Mouse (Mus musculus) liver, embryonic 15.5 days (tissue): ENCODE results near the gene Mkln1. TPM values are rescaled to one million over a fixed set of nuclear protein-coding genes. Genes with fewer than 3 reads are reported as not detected.
A peak's percentile ranks its signal among the peaks of the same experiment; 100 is the strongest.

Source experiments
- ATAC-seq: fragments of 200-750 bp; cut with Nextera tagmentation; 2 replicates; pipeline ENCODE4 v1.8.0; 2017; ENCODE audit warnings: moderate number of reproducible peaks, mild to moderate bottlenecking, moderate library complexity; ENCODE audit not compliant: insufficient read depth
- H3K27ac ChIP-seq: fragments of 300-500 bp; sonication (generic); replicated peaks from 2 replicates; pipeline ENCODE4 v1.5.1; 2015; ENCODE audit warnings: mild to moderate bottlenecking, inconsistent platforms
- H3K27me3 ChIP-seq: fragments of 300-500 bp; sonication (generic); 2 replicates; pipeline ENCODE4 v1.6.1; 2015; ENCODE audit warnings: mild to moderate bottlenecking, inconsistent platforms
- H3K36me3 ChIP-seq: fragments of 300-500 bp; sonication (generic); replicated peaks from 2 replicates; pipeline ENCODE4 v1.6.1; 2015; ENCODE audit warnings: moderate library complexity, mild to moderate bottlenecking, inconsistent platforms
- H3K4me1 ChIP-seq: fragments of 300-500 bp; sonication (generic); replicated peaks from 2 replicates; pipeline ENCODE4 v1.6.1; 2015; ENCODE audit warnings: inconsistent platforms
- H3K4me2 ChIP-seq: fragments of 300-500 bp; sonication (generic); 2 replicates; pipeline ENCODE4 v1.6.1; 2015; ENCODE audit warnings: moderate library complexity, mild to moderate bottlenecking, inconsistent platforms
- H3K4me3 ChIP-seq: fragments of 300-500 bp; sonication (generic); replicated peaks from 2 replicates; pipeline ENCODE4 v1.5.1; 2015; ENCODE audit warnings: mild to moderate bottlenecking, inconsistent platforms
- H3K9ac ChIP-seq: fragments of 300-500 bp; sonication (generic); 2 replicates; pipeline ENCODE4 v1.6.1; 2015; ENCODE audit warnings: moderate library complexity, mild to moderate bottlenecking, inconsistent platforms
- H3K9me3 ChIP-seq: fragments of 300-500 bp; sonication (generic); replicated peaks from 2 replicates; pipeline ENCODE4 v1.6.1; 2016; ENCODE audit warnings: inconsistent platforms
- WGBS: fragments of 180-500 bp; shearing (Covaris S2); methylation state at CpG from one replicate; pipeline ENCODE4 v1.1.7; 2015; ENCODE audit warnings: mixed read lengths; ENCODE audit not compliant: insufficient replicate concordance; 5-methylcytosine and 5-hydroxymethylcytosine counted together
- polyA plus RNA-seq: library from polyadenylated mRNA; unstranded; fragments of >200 nt; fragmentation: Nextera tagmentation; extraction: Ambion mirVana; gene quantifications from 2 replicates; pipeline ENCODE4 v1.2.1, GENCODE M21; 2015

Gene Mkln1
- polyA plus RNA-seq, 1 experiment from 2014 or later: 133 TPM

DNA sequence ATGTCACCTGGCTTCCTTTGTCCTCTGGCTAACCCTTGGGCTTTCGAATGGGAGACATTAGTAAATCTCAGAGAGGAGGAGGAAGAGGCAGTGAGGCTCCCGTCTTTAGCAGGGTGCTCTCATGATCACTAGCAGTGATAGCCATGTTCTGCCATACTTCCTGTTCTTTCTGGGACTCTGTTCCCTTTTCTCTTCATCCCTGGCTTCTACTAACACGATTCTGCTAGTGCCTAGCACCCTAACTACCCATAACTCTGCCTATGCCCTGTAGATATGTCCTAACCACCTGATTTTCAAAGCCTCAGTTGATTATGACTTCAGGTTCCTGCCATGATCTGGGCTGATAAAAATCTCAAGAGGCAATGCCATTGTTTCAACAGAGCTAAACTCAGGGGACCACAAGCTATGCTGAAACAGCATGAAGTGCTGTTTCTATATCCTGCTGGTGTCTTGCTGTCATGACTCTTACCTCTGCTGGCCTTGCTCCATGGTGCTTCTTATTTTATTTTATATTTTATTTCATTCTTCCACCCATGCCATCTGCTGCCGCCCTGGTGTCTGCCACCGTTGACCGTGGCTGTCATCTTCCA lies 25.4 kb upstream of the Mkln1 start:
- 64% methylated on average over 6 of the region's 6 CpGs for WGBS
- ATAC-seq: no peak
- no peaks in the 10 kb centered on the region for H3K4me1 ChIP-seq
- H3K4me3 ChIP-seq: no peak overlapping the region
- no peak overlapping the region for H3K9ac ChIP-seq
- H3K36me3 ChIP-seq: no peaks in the 10 kb centered on the region
- H3K9me3 ChIP-seq: no peaks in the 10 kb centered on the region
- no peak overlapping the region for H3K4me2 ChIP-seq
- no peaks in the 10 kb centered on the region for H3K27me3 ChIP-seq
- no peak overlapping the region for H3K27ac ChIP-seq

DNA sequence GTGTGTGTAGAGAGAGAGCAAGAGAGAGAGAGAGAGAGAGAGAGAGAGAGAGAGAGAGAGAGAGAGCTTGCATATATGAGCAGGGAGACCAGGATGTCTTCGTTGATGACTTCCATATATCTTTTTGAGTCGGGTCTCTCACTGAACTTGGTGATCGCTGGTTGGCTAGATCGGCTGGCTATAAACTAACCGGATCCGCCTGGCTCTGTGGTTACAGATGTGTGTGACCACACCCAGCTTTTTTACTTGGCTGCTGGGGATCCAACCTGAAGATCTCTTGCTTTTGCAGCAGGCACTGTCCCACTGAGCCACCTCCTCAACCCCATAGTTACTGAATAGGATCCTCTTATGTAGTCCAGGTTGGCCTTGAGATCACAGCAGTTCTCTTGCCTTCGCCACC lies 15.5 kb upstream of the Mkln1 start:
- no peak overlapping the region for H3K9ac ChIP-seq
- no peaks in the 10 kb centered on the region for H3K36me3 ChIP-seq
- no peaks in the 10 kb centered on the region for H3K27me3 ChIP-seq
- no peak overlapping the region for H3K27ac ChIP-seq
- H3K4me3 ChIP-seq: no peak overlapping the region
- no peaks in the 10 kb centered on the region for H3K4me1 ChIP-seq
- WGBS: 40% methylated on average over 7 of the region's 7 CpGs
- H3K4me2 ChIP-seq: no peak overlapping the region
- no peak for ATAC-seq
- H3K9me3 ChIP-seq: no peaks in the 10 kb centered on the region

DNA sequence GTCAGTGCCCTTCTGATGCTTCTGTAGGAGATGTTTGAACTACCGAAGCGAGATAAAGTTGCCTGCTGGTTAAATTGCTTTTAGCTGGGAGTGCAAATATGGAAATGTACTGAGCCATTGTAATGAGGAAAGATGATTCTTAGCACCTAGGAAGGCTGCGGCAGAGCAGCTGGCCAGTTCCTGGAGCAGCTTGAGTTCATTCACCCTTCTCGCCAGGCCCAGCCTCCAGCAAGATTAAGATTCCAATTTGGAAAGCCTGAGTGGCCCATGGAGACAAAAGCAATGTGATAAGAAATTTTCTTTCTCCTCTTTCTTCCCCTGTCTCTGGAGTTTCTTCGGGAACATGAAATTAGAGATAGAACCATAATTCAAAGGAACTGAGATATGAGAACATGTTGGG lies 13.7 kb upstream of the Mkln1 start:
- no peak for ATAC-seq
- Histone ChIP-seq H3K4me2 (no peak overlapping the region), H3K9ac (no peak overlapping the region), H3K4me3 (no peak overlapping the region), H3K4me1 (no peaks in the 10 kb centered on the region), H3K27me3 (no peaks in the 10 kb centered on the region), H3K36me3 (no peaks in the 10 kb centered on the region), H3K27ac (no peak overlapping the region), H3K9me3 (no peaks in the 10 kb centered on the region)
- WGBS: 66% methylated on average over 5 of the region's 5 CpGs

DNA sequence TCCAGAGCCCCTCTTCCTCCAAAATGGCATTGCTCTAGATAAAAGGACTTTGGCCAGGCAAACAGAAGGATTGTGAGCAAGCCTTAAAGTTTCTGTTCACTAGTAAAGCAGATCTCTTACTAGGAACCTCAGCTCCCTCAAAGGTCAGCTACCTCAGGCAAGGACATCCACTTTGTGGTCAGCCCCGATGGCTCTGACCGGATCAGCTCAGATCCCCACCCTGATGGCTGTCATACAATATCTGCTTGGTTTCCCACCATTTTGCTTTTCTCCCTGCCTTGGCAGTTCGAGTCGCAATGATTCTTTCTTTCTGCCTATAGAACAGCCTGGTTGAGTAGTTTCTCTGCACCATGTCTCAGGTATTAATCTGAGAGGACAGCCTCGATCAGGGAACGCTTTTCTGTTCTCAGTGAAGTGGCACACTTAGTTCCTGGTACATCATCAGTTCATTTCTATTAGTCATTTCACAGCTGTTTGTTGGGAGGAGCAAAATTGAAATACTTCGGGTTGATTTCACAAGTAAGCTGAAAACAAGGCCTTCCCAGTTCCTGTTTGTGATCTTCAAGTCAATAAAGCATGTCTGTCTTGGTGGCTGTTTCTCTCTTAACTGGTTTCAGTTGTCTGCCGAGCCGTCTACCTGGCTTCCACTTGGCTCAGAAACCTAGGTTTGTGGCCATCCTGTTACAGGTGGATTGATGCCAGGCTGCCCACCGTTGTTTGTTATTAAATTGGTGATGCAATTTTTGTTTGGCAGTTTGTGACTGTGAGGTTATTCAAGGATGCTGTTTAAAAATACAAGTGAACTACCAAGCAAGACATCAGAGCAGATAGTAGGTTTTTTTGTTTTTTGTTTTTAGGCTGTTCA lies 13.0 kb upstream of the Mkln1 start:
- no peak for ATAC-seq
- Histone ChIP-seq H3K4me3 (no peak overlapping the region), H3K9me3 (no peaks in the 10 kb centered on the region), H3K27ac (no peak overlapping the region), H3K9ac (no peak overlapping the region), H3K36me3 (no peaks in the 10 kb centered on the region), H3K27me3 (no peaks in the 10 kb centered on the region), H3K4me2 (no peak overlapping the region), H3K4me1 (no peaks in the 10 kb centered on the region)
- 73% methylated on average over 10 of the region's 10 CpGs for whole genome bisulfite sequencing

DNA sequence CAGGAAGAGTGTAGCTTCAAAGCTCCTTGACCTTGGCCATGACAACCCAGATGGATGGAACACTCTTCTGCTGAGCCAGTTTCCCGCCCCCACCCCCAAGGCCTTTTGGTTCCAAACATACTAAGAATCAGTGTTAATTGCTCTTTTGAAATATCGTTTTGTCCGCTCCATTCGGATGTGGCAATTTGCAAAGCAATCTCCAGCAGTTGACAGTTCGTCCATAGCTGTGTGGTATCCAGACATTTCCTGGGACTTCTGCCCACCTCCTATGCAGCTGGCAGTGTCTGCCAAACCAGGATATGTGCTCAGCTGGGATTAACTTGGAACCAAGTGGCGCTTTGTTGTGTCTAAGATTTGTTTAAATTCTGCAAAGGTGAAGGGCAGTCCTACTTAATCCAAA lies 8.8 kb upstream of the Mkln1 start:
- ATAC-seq: no peak
- H3K36me3 ChIP-seq: no peaks in the 10 kb centered on the region
- H3K9me3 ChIP-seq: no peaks in the 10 kb centered on the region
- H3K4me3 ChIP-seq: no peak overlapping the region
- WGBS: 75% methylated on average over 6 of the region's 6 CpGs
- H3K4me2 ChIP-seq: no peak overlapping the region
- no peaks in the 10 kb centered on the region for H3K4me1 ChIP-seq
- no peak overlapping the region for H3K27ac ChIP-seq
- no peak overlapping the region for H3K9ac ChIP-seq
- H3K27me3 ChIP-seq: no peaks in the 10 kb centered on the region

DNA sequence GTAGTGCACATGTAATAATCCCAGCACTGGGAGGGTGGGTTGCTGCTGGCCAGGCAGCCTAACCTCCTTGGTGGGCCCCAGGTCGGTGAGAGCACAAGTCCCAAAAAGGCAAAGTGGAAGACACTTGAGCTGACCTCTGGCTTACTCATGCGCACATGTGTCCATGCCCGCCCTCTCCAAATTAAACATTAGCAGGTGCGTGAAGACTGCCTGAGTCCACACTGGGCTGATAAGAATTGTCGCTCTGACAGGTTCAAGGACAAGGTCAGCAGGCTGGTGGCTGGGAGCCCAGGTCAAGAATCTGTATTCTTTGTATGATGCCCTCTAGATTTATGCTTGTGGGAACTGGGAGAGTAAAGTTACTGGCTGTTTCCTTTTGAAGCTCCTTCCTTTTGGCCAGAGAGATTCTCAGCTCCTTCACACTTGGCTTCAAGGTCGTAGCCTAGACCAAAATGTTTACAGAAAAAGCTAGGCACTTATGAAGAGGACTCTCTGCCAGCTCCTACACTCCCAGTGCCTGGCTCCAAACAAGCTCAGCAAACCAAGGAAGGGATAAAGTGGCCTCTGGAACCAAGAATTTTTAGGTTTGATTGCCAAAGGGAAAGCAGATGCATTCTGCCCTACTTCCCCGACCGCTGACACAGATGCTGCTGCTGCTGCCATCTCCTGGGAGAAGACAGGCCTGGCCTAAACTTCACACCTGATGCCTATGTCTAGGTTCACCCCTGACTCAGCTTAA lies 8.1 kb upstream of the Mkln1 start:
- H3K27ac ChIP-seq: no peak overlapping the region
- H3K4me2 ChIP-seq: no peak overlapping the region
- H3K27me3 ChIP-seq: no peaks in the 10 kb centered on the region
- no peaks in the 10 kb centered on the region for H3K36me3 ChIP-seq
- no peaks in the 10 kb centered on the region for H3K9me3 ChIP-seq
- no peak overlapping the region for H3K4me3 ChIP-seq
- peak; percentile 37; the same call in 1 of the 2 replicates for ATAC-seq
- no peak overlapping the region for H3K9ac ChIP-seq
- no peaks in the 10 kb centered on the region for H3K4me1 ChIP-seq
- WGBS: 71% methylated on average over 8 of the region's 8 CpGs

DNA sequence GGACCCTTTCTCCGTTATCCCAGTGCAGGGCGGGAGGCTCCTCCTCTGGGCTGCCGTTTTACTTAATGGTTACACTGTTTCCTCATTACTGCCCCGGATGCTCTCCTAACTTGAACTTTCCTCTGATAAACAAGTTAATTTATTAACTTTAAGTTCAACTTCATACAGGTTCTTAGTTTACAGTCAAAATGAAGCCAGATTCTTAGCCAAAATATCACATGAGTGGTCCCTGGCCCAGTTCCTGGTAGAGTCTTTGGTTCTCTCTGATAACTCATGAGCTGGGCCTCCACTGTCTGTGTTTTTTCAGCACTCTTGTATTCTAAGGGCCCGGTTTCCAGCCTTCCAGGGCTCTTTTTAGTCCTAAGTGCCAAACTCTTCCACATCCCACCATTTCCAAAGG lies 5.7 kb upstream of the Mkln1 start:
- H3K9me3 ChIP-seq: no peaks in the 10 kb centered on the region
- 78% methylated on average over 5 of the region's 5 CpGs for WGBS
- no peaks in the 10 kb centered on the region for H3K27me3 ChIP-seq
- H3K36me3 ChIP-seq: no peaks in the 10 kb centered on the region
- no peak overlapping the region for H3K27ac ChIP-seq
- no peak overlapping the region for H3K4me3 ChIP-seq
- H3K4me1 ChIP-seq: peaks cover 18% of the 10 kb centered on the region
- no peak for ATAC-seq
- no peak overlapping the region for H3K4me2 ChIP-seq
- H3K9ac ChIP-seq: no peak overlapping the region

DNA sequence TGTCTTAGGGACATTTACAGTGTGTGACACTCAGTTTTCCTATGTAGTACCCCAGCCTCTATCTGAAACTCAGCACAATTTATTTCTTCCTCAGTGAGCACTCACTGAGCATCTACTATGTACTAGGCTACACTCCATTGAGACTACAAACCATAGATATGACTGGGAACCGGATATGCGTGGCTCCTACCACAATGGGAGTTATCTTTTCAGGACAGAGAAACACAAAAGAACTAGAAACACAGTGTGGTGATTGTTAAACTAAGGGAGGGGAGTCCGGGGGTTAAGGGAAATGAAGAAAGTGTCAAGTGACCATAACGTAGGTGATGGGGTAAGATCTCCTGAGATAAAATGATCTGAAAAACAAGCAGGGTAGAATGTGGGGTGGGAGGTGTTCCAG lies 2.4 kb upstream of the Mkln1 start:
- Histone ChIP-seq H3K27me3 (no peaks in the 10 kb centered on the region), H3K9ac (no peak overlapping the region), H3K4me1 (peaks cover 38% of the 10 kb centered on the region), H3K27ac (no peak overlapping the region), H3K4me2 (no peak overlapping the region), H3K9me3 (no peaks in the 10 kb centered on the region), H3K36me3 (no peaks in the 10 kb centered on the region), H3K4me3 (no peak overlapping the region)
- WGBS: 22% methylated on average over 4 of the region's 4 CpGs
- no peak for ATAC-seq

DNA sequence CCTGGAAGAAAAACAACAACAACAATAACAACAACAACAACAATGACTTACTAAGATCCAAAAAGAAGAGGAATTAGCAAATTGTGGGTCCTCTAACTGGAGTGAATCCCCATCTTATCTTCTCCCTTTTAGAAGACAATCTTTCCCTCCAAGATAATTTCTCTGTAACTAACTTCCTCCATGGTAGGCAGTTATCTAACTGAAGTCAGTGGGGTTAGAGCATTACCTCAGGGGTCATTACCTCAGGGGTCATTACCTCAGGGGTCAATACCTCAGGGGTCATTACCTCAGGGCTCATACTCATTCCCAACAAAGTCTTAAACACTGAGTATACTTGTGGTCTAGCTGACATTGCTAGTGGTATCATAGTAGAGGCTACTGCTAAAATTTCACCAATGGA lies 1.2 kb upstream of the Mkln1 start:
- H3K27ac ChIP-seq: peak overlapping the region; percentile 93
- ATAC-seq: no peak
- no peaks in the 10 kb centered on the region for H3K27me3 ChIP-seq
- H3K9ac ChIP-seq: no peak overlapping the region
- H3K4me2 ChIP-seq: peak overlapping the region; percentile 77
- no peaks in the 10 kb centered on the region for H3K36me3 ChIP-seq
- peak overlapping the region; percentile 97; the same call in 1 of the 2 replicates for H3K4me3 ChIP-seq
- H3K9me3 ChIP-seq: no peaks in the 10 kb centered on the region
- peaks cover 48% of the 10 kb centered on the region for H3K4me1 ChIP-seq

DNA sequence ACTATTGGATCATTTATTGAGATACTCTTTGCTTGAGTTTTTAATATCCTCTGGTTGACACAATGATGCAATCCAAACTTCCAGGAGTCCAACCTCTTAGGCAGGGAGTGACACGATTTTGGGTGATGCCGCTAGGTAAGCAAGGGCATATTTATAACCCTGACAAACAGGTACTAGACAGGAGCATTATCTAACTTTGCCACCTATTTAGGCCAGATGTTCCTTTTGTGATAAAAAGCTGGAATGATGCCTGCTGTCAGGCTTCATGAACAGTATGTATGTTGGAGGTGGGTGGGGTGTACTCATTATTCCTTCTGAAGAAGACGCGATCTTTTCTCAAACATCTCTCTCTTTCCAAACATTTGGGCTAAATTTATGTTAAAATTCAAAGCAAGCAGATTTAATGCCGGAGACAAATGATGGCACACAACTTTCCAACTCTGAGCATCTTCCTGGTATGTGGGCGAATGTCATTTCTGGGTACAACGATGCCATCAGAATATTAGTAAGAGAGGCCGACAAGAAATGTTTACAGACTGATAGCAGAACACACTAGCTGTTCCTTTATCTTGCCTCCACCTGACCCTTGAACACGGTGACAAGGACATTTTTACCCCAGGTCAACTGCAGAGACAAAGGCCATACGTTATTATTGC lies 632 bp upstream of the Mkln1 start:
- Histone ChIP-seq H3K4me2 (peak overlapping the region; percentile 77), H3K9me3 (no peaks in the 10 kb centered on the region), H3K4me3 (peak overlapping the region; percentile 97), H3K9ac (peak overlapping the region; percentile 99), H3K36me3 (no peaks in the 10 kb centered on the region), H3K4me1 (peaks cover 49% of the 10 kb centered on the region), H3K27me3 (no peaks in the 10 kb centered on the region), H3K27ac (peak overlapping the region; percentile 93)
- peak; percentile 49 for ATAC-seq
- WGBS: 20% methylated on average over 10 of the region's 10 CpGs

DNA sequence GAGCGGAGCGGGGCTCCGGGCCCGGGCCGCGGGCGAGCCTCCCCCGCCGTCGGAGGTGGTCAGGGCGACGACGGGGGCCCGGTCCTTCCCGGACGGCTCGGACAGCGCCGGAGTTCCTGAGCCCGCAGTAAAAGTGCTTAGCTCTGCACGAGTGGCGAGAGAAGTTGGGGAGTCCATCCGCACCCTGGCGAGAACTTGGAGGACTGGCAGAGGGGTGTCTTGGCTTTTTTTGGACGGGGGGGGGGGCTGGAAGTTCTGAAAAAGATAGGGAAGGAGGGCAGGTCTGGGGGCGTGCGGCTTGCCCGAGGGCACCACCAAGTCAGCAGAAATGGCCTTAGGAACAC lies 643 bp downstream of the Mkln1 start:
- Histone ChIP-seq H3K27me3 (no peaks in the 10 kb centered on the region), H3K4me2 (peak overlapping the region; percentile 77), H3K4me1 (peaks cover 51% of the 10 kb centered on the region), H3K4me3 (peak overlapping the region; percentile 97), H3K9me3 (no peaks in the 10 kb centered on the region), H3K9ac (peak overlapping the region; percentile 99), H3K27ac (peak overlapping the region; percentile 93), H3K36me3 (no peaks in the 10 kb centered on the region)
- ATAC-seq: peak; percentile 55; the same call in 1 of the 2 replicates
- 0% methylated on average over 27 of the region's 28 CpGs for WGBS
